Mouse (Mus musculus) midbrain, embryonic 16.5 days (tissue): ENCODE data around the gene Akap8. TPM values are rescaled to one million over a fixed set of nuclear protein-coding genes. Genes with fewer than 3 reads are reported as not detected.

Source experiments
- ATAC-seq: fragments of 200-750 bp; cut with Nextera tagmentation; 2 replicates; pipeline ENCODE4 v1.8.0; 2017; ENCODE audit warnings: moderate TSS enrichment
- H3K27ac ChIP-seq: fragments of 300-500 bp; sonication (generic); 2 replicates; pipeline ENCODE4 v1.5.1; 2014; ENCODE audit warnings: mild to moderate bottlenecking, low read length, mixed read lengths
- H3K27me3 ChIP-seq: fragments of 300-500 bp; sonication (generic); 2 replicates; pipeline ENCODE4 v1.6.1; 2014; ENCODE audit warnings: low read depth, low read length, mixed read lengths; ENCODE audit not compliant: control insufficient read depth, insufficient read depth
- H3K36me3 ChIP-seq: fragments of 300-500 bp; sonication (generic); 2 replicates; pipeline ENCODE4 v1.6.1; 2014; ENCODE audit warnings: mild to moderate bottlenecking, low read length, moderate library complexity, mixed read lengths; ENCODE audit not compliant: control insufficient read depth, insufficient read depth
- H3K4me1 ChIP-seq: fragments of 300-500 bp; sonication (generic); 2 replicates; pipeline ENCODE4 v1.6.1; 2014; ENCODE audit warnings: mild to moderate bottlenecking, low read length, mixed read lengths; ENCODE audit not compliant: control insufficient read depth, insufficient read depth
- H3K4me2 ChIP-seq: fragments of 300-500 bp; sonication (generic); 2 replicates; pipeline ENCODE4 v1.6.1; 2014; ENCODE audit warnings: mild to moderate bottlenecking, low read length, mixed read lengths
- H3K4me3 ChIP-seq: fragments of 300-500 bp; sonication (generic); 2 replicates; pipeline ENCODE4 v1.5.1; 2014; ENCODE audit warnings: low read depth, mild to moderate bottlenecking, low read length, moderate library complexity, mixed read lengths
- H3K9ac ChIP-seq: fragments of 300-500 bp; sonication (generic); 2 replicates; pipeline ENCODE4 v1.6.1; 2014; ENCODE audit warnings: low read depth, low read length, mixed read lengths
- H3K9me3 ChIP-seq: fragments of 300-500 bp; sonication (generic); replicated peaks from 2 replicates; pipeline ENCODE4 v1.6.1; 2014; ENCODE audit warnings: mild to moderate bottlenecking, low read length, mixed read lengths; ENCODE audit not compliant: control insufficient read depth, poor library complexity, severe bottlenecking
- WGBS: fragments of 180-500 bp; shearing (Covaris S2); extraction: QIAGEN DNeasy Blood & Tissue Kit; methylation state at CpG from one replicate; pipeline ENCODE4 v1.1.7; 2014; 5-methylcytosine and 5-hydroxymethylcytosine counted together
- polyA plus RNA-seq: library from polyadenylated mRNA; unstranded; fragments of >200 nt; fragmentation: Nextera tagmentation; extraction: Ambion mirVana; gene quantifications from 2 replicates; pipeline ENCODE4 v1.2.1, GENCODE M21; 2015

The Akap8 gene
- polyA plus RNA-seq, 1 experiment from 2014 or later = 101 TPM

DNA sequence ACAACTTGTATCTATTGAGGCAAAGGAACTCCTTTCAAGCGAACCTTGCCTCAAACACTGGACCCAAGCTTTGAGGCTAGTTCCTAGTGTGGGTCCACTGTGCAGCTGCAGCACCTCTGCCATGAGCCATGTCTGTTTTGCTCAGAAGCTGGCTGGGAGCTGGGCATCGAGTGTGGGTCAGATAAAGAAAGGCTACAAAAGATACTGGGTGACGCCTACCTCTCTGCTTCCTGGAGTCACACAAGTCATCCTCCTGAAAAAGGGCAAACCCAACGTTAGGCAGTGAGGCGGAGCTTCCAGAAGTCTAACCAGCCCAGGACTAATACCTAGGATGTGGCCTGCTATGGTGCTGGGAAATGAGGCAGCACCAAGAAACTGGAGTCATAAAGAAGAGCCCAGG lies 7.1 kb downstream of the Akap8 start:
- 80% methylated on average over 5 of the region's 5 CpGs for WGBS
- no peak overlapping the region for H3K27ac ChIP-seq
- peaks cover 4% of the 10 kb centered on the region; the same call in 1 of the 2 replicates for H3K4me1 ChIP-seq
- H3K4me2 ChIP-seq = no peak overlapping the region
- H3K36me3 ChIP-seq = peaks cover 65% of the 10 kb centered on the region
- no peaks in the 10 kb centered on the region for H3K27me3 ChIP-seq
- no peak overlapping the region for H3K9ac ChIP-seq
- ATAC-seq = no peak
- no peak overlapping the region for H3K4me3 ChIP-seq
- H3K9me3 ChIP-seq = no peaks in the 10 kb centered on the region

DNA sequence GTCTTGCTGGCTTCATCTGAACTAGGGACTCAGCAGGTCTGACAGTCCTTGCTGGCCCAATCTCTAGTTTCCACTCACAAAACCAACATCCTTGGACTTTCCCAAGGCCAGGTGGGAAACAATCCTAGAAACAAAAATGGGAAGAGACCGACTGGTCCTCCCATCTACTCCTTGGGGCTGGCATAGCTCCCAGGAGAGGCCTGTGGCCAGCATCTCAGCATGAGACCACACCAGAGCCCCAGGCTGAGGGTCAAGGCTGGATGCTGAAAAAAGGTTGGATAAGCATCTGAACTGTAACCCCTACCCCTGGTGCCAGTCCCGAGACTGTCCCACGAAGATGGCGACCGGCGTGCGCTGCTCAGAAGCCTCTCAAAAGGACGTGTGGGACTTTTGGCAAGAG lies 8.2 kb downstream of the Akap8 start:
- Histone ChIP-seq H3K9me3 (no peaks in the 10 kb centered on the region), H3K4me2 (no peak overlapping the region), H3K9ac (no peak overlapping the region), H3K27ac (no peak overlapping the region), H3K4me3 (no peak overlapping the region), H3K27me3 (no peaks in the 10 kb centered on the region), H3K36me3 (peaks cover 68% of the 10 kb centered on the region), H3K4me1 (no peaks in the 10 kb centered on the region)
- WGBS = 97% methylated on average over 8 of the region's 8 CpGs
- no peak for ATAC-seq

DNA sequence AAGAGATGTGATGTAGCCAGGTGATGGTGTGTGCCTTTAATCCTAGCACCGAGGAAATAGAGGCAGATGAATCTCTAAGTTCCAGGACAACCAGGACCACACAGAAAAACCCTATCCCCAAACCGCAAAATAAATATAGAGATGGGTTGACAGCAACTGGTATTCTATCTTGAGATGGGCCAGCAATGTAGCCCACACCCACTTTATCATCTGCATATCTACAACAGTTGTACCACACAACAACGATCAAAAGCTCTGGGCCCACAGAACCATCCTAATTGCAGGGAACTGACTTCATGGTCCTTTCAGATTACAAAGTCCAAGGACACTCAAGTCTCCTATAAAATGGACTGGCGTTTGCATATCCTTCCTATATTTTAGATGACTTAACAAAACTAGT lies 13.1 kb downstream of the Akap8 start:
- Histone ChIP-seq H3K4me3 (no peak overlapping the region), H3K36me3 (peaks cover 73% of the 10 kb centered on the region), H3K27ac (no peak overlapping the region), H3K4me2 (no peak overlapping the region), H3K4me1 (no peaks in the 10 kb centered on the region), H3K9ac (no peak overlapping the region), H3K27me3 (no peaks in the 10 kb centered on the region), H3K9me3 (no peaks in the 10 kb centered on the region)
- WGBS = 93% methylated on average over 4 of the region's 4 CpGs
- no peak for ATAC-seq

DNA sequence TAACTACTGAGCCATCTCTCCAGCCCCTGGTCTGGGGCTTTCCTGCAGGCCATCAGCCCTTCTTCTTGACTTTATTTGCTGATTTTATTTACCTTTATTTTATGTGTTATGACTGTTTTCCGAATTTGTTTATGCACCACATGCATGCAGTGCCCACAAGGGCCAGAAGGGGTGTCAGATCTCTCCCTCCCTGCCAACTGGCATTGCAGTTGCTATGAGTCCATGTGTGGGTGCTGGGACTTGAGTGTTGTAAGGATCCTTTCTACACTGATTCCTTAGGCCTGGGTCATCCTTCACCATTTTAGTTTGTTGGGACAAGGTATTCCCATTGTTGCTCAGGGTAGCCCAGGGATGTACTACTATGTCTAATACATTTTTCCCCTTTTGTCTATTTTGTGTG lies 22.9 kb downstream of the Akap8 start:
- no peak overlapping the region for H3K4me3 ChIP-seq
- no peak overlapping the region for H3K27ac ChIP-seq
- no peaks in the 10 kb centered on the region for H3K27me3 ChIP-seq
- no peak overlapping the region for H3K4me2 ChIP-seq
- no peaks in the 10 kb centered on the region for H3K36me3 ChIP-seq
- ATAC-seq = no peak
- WGBS = 82% methylated on average over 1 of the region's 1 CpGs
- no peaks in the 10 kb centered on the region for H3K9me3 ChIP-seq
- H3K4me1 ChIP-seq = no peaks in the 10 kb centered on the region
- H3K9ac ChIP-seq = no peak overlapping the region

DNA sequence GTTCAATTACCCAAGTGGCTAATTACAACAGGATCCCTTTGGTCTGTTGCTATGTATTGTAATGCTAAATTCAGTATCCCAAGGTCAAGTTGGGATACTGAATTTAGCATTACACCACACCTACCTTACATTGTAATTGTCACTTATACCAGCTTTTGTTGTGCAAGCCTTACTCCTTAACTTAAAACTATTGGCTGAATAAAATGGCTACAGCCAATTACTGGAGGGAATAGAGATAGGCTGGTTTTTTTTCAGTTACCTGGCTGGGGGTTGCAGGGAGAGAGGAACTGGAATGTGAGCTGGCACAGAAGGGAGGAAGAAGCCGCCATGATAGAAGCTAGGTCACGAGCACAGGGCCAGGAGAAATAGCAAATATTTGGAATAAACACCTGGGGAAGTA lies 25.1 kb downstream of the Akap8 start:
- 94% methylated on average over 2 of the region's 2 CpGs for WGBS
- Histone ChIP-seq H3K27ac (no peak overlapping the region), H3K4me1 (no peaks in the 10 kb centered on the region), H3K4me2 (no peak overlapping the region), H3K9ac (no peak overlapping the region), H3K4me3 (no peak overlapping the region), H3K9me3 (0 out of 2 replicates have a peak, but pooled peaks cover 2% of the 10 kb centered on the region), H3K27me3 (no peaks in the 10 kb centered on the region), H3K36me3 (no peaks in the 10 kb centered on the region)
- ATAC-seq = no peak

DNA sequence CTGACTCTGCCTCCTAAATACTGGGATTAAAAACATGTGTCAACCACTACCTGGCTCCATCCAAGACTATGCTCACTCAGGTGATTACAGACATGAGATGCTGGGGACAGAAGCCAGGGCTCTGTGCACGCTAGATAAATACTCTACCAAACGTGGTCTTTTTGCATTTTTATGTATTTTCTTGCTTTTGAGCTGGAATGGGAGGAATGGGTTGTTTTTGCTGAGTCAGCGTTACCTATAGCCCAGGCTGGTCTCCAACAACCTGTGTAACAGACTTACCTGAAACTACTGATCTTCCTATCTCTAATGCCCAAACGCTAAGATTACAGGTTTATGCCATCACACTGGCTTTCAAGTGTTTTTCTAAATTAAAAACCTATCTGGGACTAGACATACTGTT lies 25.9 kb downstream of the Akap8 start:
- Histone ChIP-seq H3K4me3 (no peak overlapping the region), H3K36me3 (no peaks in the 10 kb centered on the region), H3K4me2 (no peak overlapping the region), H3K27ac (no peak overlapping the region), H3K9me3 (0 out of 2 replicates have a peak, but pooled peaks cover 2% of the 10 kb centered on the region), H3K9ac (no peak overlapping the region), H3K4me1 (no peaks in the 10 kb centered on the region), H3K27me3 (no peaks in the 10 kb centered on the region)
- WGBS = 86% methylated on average over 4 of the region's 4 CpGs
- ATAC-seq = no peak

DNA sequence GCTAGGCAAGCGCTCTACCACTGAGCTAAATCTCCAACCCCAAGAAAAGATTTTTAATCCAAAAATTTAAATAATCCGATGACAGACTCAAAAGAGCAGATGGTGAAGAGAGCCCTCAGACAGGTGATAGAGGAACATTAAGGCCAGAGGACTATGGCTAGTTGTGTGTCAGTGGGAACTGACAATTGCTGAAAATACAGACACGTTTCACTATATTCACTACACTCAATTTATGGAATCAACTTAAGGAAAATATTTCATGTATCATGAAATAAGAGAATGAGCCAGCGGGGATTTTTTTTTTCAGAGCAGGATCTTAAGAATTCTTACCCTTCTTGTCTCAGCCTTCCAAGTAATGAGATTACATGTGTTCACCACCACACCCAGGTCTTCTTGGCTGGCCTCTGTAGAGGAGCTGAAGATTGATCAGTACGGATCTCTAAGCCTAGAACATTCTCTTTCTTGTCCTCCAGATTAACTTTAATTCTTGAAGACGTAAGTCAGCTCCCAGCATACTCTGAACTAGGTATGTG lies 35.8 kb downstream of the Akap8 start:
- Histone ChIP-seq H3K9ac (peak overlapping the region; percentile 99), H3K36me3 (no peaks in the 10 kb centered on the region), H3K4me1 (peaks cover 32% of the 10 kb centered on the region), H3K9me3 (no peaks in the 10 kb centered on the region), H3K4me3 (peak overlapping the region; percentile 96), H3K27me3 (no peaks in the 10 kb centered on the region), H3K27ac (peak overlapping the region; percentile 99), H3K4me2 (peak overlapping the region; percentile 66)
- no peak for ATAC-seq
- WGBS = 49% methylated on average over 6 of the region's 6 CpGs

DNA sequence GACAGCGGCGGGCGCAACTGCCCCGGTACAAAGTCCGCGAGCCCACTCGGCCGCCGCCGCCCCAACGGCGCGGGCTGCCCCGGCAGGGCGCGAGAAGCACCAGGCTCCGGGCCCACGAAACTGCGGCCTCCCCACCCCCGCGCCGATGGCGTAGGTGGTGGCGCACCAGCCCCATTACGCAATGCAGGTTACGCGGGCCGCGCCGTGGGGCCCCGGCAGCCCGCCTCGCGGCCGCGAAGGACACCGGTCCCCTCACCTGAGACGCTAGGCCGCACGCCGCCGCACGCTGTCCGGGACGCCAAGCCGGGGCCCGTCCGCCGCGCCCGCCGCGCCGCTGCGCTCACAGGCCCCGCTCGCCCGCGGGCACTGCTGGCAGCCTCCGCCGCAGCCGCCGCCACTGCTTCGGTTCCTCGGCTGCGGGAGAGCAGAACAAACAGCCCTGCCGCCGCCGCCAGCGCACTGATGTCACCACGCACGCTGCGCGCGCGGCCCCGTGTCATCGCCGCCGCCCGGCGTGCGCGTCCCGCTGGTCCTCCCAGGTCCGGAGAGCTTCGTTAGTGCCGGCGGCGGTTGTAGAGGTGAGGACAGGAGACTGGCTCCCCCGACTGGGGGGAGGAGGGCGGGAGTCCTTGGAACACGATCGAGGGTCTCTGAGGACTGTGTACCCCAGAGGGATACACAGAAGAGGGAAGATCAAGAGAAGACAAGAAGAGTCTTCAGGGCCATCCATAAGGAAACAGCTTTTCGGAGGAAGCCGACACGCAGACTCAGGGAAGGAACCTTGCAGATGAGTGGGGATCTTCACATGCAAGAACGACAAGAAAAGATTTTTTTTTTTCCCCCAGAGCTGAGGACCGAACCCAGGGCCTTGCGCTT lies 36.5 kb downstream of the Akap8 start, which contains the start of gene Brd4:
Gene Brd4 (minus strand): TSS at position 461 of the 876 bp plus-strand sequence.
- Histone ChIP-seq H3K27ac (peak within 1 kb of the TSS; percentile 99), H3K4me1 (peaks cover 32% of the 10 kb centered on the region), H3K4me2 (peak within 1 kb of the TSS; percentile 66), H3K4me3 (peak within 1 kb of the TSS; percentile 96), H3K36me3 (no peaks in the 10 kb centered on the region), H3K9me3 (no peaks in the 10 kb centered on the region), H3K9ac (peak within 1 kb of the TSS; percentile 99), H3K27me3 (no peaks in the 10 kb centered on the region)
- under 1% methylated on average over 71 of the region's 100 CpGs for WGBS
- peak; percentile 92 for ATAC-seq

DNA sequence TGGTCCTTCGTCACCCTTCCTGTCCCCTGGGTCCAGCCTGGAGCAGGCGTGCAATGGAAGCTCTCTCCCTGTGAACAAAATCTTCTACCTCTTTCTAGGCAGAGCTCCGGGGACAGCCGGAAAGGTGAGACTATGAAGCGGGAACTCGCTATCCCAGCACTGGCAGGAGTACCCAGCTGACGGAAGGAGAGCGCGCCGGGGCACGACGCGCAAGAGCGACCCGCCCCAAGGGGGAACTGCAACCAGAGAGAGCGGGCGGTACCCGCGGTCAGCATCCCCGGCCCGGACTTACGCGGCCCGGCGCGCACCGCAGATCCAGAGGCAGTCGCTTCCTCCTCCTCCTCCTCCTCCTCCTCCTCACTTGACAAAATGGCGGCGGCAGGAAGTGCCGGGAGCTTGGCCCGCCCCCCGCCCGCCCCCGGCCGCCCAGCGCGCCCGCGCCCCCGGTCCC lies 37.2 kb downstream of the Akap8 start:
- peak overlapping the region; percentile 64 for H3K4me2 ChIP-seq
- peak overlapping the region; percentile 99 for H3K9ac ChIP-seq
- peaks cover 36% of the 10 kb centered on the region for H3K4me1 ChIP-seq
- ATAC-seq = peak; percentile 73
- H3K36me3 ChIP-seq = no peaks in the 10 kb centered on the region
- under 1% methylated on average over 29 of the region's 41 CpGs for WGBS
- H3K4me3 ChIP-seq = peak overlapping the region; percentile 96
- H3K27ac ChIP-seq = peak overlapping the region; percentile 99
- no peaks in the 10 kb centered on the region for H3K9me3 ChIP-seq
- no peaks in the 10 kb centered on the region for H3K27me3 ChIP-seq
